Mouse (Mus musculus): ENCODE results near the gene Lgi4. TPM values are rescaled to one million over a fixed set of nuclear protein-coding genes. Genes with fewer than 3 reads are reported as not detected.

The Lgi4 gene
- polyA plus RNA-seq, 1 experiment from 2014 or later = 0.46 TPM

GRCm38 (mm10) chr7:31056448-31056847, 2.7 kb upstream of the Lgi4 start:
- WGBS = 73% methylated on average over 7 of the region's 7 CpGs
- Histone ChIP-seq H3K9me3 (ENCODE audit: control insufficient read depth, low read length) (no peaks in the 10 kb centered on the region), H3K9ac (ENCODE audit: low read length) (no peak overlapping the region), H3K27ac (replicated peaks) (no peak overlapping the region), H3K4me2 (replicated peaks; ENCODE audit: low read depth) (no peak overlapping the region), H3K4me3 (ENCODE audit: low read depth, low read length) (no peak overlapping the region), H3K36me3 (ENCODE audit: control insufficient read depth, insufficient read depth, low read length) (no peaks in the 10 kb centered on the region), H3K4me1 (replicated peaks; ENCODE audit: control insufficient read depth, insufficient read depth) (no peaks in the 10 kb centered on the region; the same call in 1 of the 2 replicates), H3K27me3 (ENCODE audit: control insufficient read depth, insufficient read depth, low read length) (0 out of 2 replicates have a peak, but pooled peaks cover under 1% of the 10 kb centered on the region)
- ATAC-seq (ENCODE audit: low FRiP score, low TSS enrichment) (no peak), DNase-seq (ENCODE audit: low spot score) (no peak)
- no peak for TF ChIP-seq CTCF (IDR thresholded peaks at IDR 0.05; ENCODE audit: low read depth)
- TF ChIP-seq EP300 (optimal IDR thresholded peaks at IDR 0.05) = no peak

- Histone ChIP-seq H3K27ac (replicated peaks) (no peak within 1 kb of the TSS), H3K36me3 (ENCODE audit: control insufficient read depth, insufficient read depth, low read length) (no peaks in the 10 kb centered on the region), H3K4me3 (ENCODE audit: low read depth, low read length) (no peak within 1 kb of the TSS), H3K9ac (ENCODE audit: low read length) (no peak within 1 kb of the TSS), H3K27me3 (ENCODE audit: control insufficient read depth, insufficient read depth, low read length) (no peaks in the 10 kb centered on the region), H3K4me2 (replicated peaks; ENCODE audit: low read depth) (no peak within 1 kb of the TSS), H3K4me1 (replicated peaks; ENCODE audit: control insufficient read depth, insufficient read depth) (no peaks in the 10 kb centered on the region; the same call in 1 of the 2 replicates), H3K9me3 (ENCODE audit: control insufficient read depth, low read length) (no peaks in the 10 kb centered on the region)
- DNase-seq (ENCODE audit: low spot score) = no peak
- no peak for ATAC-seq (ENCODE audit: low FRiP score, low TSS enrichment)
- TF ChIP-seq EP300 (optimal IDR thresholded peaks at IDR 0.05) (no peak), CTCF (IDR thresholded peaks at IDR 0.05; ENCODE audit: low read depth) (no peak)
- WGBS = 82% methylated on average over 2 of the region's 2 CpGs
These were observed 2.1 kb upstream of the Lgi4 start, which contains the start of gene Fxyd1 for GRCm38 (mm10) chr7:31057071-31057470. TSS of gene Fxyd1 (minus strand) at chr7:31057199.

- Histone ChIP-seq H3K27me3 (ENCODE audit: control insufficient read depth, insufficient read depth, low read length) (no peaks in the 10 kb centered on the region), H3K9ac (ENCODE audit: low read length) (no peak overlapping the region), H3K36me3 (ENCODE audit: control insufficient read depth, insufficient read depth, low read length) (no peaks in the 10 kb centered on the region), H3K4me3 (ENCODE audit: low read depth, low read length) (no peak overlapping the region), H3K4me2 (replicated peaks; ENCODE audit: low read depth) (no peak overlapping the region), H3K27ac (replicated peaks) (no peak overlapping the region), H3K9me3 (ENCODE audit: control insufficient read depth, low read length) (no peaks in the 10 kb centered on the region), H3K4me1 (replicated peaks; ENCODE audit: control insufficient read depth, insufficient read depth) (no peaks in the 10 kb centered on the region; the same call in 1 of the 2 replicates)
- no peak for TF ChIP-seq CTCF (IDR thresholded peaks at IDR 0.05; ENCODE audit: low read depth)
- no peak for TF ChIP-seq EP300 (optimal IDR thresholded peaks at IDR 0.05)
- ATAC-seq (ENCODE audit: low FRiP score, low TSS enrichment) = no peak
- 67% methylated on average over 5 of the region's 5 CpGs for WGBS
- no peak for DNase-seq (ENCODE audit: low spot score)
These were observed 1.4 kb upstream of the Lgi4 start for GRCm38 (mm10) chr7:31057730-31058129.

- 85% methylated on average over 6 of the region's 6 CpGs for WGBS
- H3K9me3 ChIP-seq (ENCODE audit: control insufficient read depth, low read length) = no peaks in the 10 kb centered on the region
- no peak for DNase-seq (ENCODE audit: low spot score)
- no peaks in the 10 kb centered on the region for H3K36me3 ChIP-seq (ENCODE audit: control insufficient read depth, insufficient read depth, low read length)
- H3K4me3 ChIP-seq (ENCODE audit: low read depth, low read length) = no peak overlapping the region
- no peak overlapping the region for H3K9ac ChIP-seq (ENCODE audit: low read length)
- H3K27ac ChIP-seq (replicated peaks) = no peak overlapping the region
- ATAC-seq (ENCODE audit: low FRiP score, low TSS enrichment) = no peak
- no peaks in the 10 kb centered on the region for H3K4me1 ChIP-seq (replicated peaks; ENCODE audit: control insufficient read depth, insufficient read depth)
- no peaks in the 10 kb centered on the region for H3K27me3 ChIP-seq (ENCODE audit: control insufficient read depth, insufficient read depth, low read length)
- H3K4me2 ChIP-seq (replicated peaks; ENCODE audit: low read depth) = no peak overlapping the region
- TF ChIP-seq EP300 (optimal IDR thresholded peaks at IDR 0.05) (no peak), CTCF (IDR thresholded peaks at IDR 0.05; ENCODE audit: low read depth) (no peak)
These were observed 931 bp upstream of the Lgi4 start for GRCm38 (mm10) chr7:31058211-31058610.

GRCm38 (mm10) chr7:31059919-31060620, 928 bp downstream of the Lgi4 start:
- no peak for ATAC-seq (ENCODE audit: low FRiP score, low TSS enrichment)
- 0 out of 2 replicates have a peak overlapping the region, but pooled peaks have one; percentile 4 for H3K27ac ChIP-seq (replicated peaks)

GRCm38 (mm10) chr7:31060621-31061010, 1.5 kb downstream of the Lgi4 start:
- Histone ChIP-seq H3K9me3 (ENCODE audit: control insufficient read depth, low read length) (no peaks in the 10 kb centered on the region), H3K4me2 (replicated peaks; ENCODE audit: low read depth) (no peak overlapping the region), H3K9ac (ENCODE audit: low read length) (no peak overlapping the region), H3K4me1 (replicated peaks; ENCODE audit: control insufficient read depth, insufficient read depth) (no peaks in the 10 kb centered on the region), H3K27me3 (ENCODE audit: control insufficient read depth, insufficient read depth, low read length) (no peaks in the 10 kb centered on the region), H3K27ac (replicated peaks) (no peak overlapping the region), H3K4me3 (ENCODE audit: low read depth, low read length) (no peak overlapping the region), H3K36me3 (ENCODE audit: control insufficient read depth, insufficient read depth, low read length) (no peaks in the 10 kb centered on the region)
- WGBS = 87% methylated on average over 7 of the region's 7 CpGs
- no peak for DNase-seq (ENCODE audit: low spot score)
- no peak for ATAC-seq (ENCODE audit: low FRiP score, low TSS enrichment)
- no peak for TF ChIP-seq EP300 (optimal IDR thresholded peaks at IDR 0.05)
- TF ChIP-seq CTCF (IDR thresholded peaks at IDR 0.05; ENCODE audit: low read depth) = no peak

More at GRCm38 (mm10) chr7:31059919-31060620, 928 bp downstream of the Lgi4 start:
- no peaks in the 10 kb centered on the region for H3K27me3 ChIP-seq (ENCODE audit: control insufficient read depth, insufficient read depth, low read length)
- H3K9ac ChIP-seq (ENCODE audit: low read length) = no peak overlapping the region
- H3K4me3 ChIP-seq (ENCODE audit: low read depth, low read length) = no peak overlapping the region
- no peaks in the 10 kb centered on the region for H3K36me3 ChIP-seq (ENCODE audit: control insufficient read depth, insufficient read depth, low read length)
- H3K4me1 ChIP-seq (replicated peaks; ENCODE audit: control insufficient read depth, insufficient read depth) = no peaks in the 10 kb centered on the region
- WGBS = 74% methylated on average over 11 of the region's 11 CpGs
- DNase-seq (ENCODE audit: low spot score) = no peak
- H3K9me3 ChIP-seq (ENCODE audit: control insufficient read depth, low read length) = no peaks in the 10 kb centered on the region
- TF ChIP-seq EP300 (optimal IDR thresholded peaks at IDR 0.05) = no peak
- no peak for TF ChIP-seq CTCF (IDR thresholded peaks at IDR 0.05; ENCODE audit: low read depth)
- no peak overlapping the region for H3K4me2 ChIP-seq (replicated peaks; ENCODE audit: low read depth)

All from stomach, postnatal 0 days (tissue).